Mouse (Mus musculus): ENCODE results near the gene Macrod2.

The Macrod2 gene

DNA sequence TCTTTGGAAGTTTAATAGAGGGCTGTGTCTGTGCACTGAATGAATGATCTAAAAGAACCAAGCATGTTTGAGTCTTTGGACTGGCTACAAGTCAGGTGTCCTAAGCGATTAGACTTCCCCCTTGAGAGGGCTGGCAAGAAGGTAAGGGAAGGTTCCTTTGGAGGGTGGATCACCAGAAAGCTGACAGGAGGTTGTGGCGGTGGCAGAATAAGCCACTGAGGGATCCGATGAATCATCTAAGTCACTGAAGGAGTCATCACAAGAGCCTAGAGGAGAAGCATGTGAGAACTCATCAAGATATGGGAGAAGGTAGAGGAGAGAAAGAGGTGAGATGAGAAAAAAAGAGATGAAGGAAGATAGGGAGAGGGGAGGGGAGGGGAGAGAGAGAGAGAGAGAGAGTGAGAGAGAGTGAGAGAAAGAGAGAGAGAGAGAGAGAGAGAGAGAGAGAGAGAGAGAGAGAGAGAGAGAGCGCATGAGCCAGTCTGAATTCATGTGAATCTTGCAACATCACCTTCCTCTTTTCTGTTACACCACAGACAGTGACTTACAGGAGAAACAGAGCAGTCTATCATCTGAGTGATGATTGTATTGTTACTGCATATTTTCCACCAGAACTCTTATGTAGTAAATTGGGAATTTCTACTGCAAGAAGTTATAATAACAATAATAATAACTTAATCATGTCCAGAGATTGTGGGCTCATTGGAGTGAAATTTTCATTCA is 398.9 kb downstream of the Macrod2 start:
- no peak for DNase-seq (ENCODE audit: low spot score)

DNA sequence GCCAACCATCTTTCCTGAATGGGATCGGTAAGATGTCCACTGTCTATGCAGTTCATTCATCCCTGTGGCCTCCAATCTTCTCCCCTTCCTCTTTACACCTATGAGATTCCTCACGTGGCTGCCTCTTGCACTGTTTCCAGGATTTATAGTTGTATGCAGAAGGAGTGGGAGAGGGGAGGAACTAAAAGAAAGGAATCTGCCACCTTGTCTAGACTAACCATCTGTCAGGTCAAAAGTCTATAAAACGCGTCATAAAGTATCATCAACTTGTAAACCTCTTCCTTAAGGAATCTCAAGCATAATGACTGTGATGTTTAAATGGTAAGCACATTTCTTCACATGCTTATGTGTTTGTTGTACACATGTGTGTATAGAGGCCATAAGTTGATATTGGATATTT is 416.6 kb downstream of the Macrod2 start:
- DNase-seq (ENCODE audit: low spot score), result no peak

DNA sequence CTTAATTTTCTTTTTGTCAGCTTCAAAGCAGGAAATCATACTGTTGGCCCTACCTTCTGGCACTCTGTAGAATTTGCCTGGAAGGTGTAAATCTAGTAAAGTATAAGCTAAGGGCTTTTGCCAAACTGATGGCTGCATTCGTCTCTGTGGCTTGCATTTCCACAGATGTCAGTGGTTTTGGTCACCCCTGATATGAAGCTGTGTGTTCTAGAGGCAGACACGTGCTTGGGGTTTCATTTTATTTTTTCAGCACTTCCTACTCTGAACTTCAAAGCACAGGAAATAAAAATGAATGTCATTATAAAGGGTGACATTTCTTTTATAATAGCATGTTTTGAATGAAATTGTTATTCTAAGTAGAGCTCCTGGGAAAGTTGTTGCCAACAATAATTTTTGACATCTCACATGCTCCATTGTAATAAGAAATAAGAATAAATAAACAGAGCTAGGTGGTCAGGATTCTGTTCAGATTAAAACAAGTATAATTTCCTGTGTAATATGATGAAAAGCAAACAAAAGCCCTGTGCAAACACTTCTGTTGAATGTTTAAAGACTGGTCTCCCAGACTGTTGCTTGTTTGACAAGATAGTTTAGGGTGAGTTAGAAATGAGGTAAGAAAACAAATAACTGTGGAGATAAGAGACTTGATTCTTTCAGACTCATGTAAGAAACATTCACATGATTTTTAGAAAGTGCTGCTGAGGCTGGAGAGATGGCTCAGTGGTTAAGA is 424.4 kb downstream of the Macrod2 start:
- no peak for DNase-seq (ENCODE audit: low spot score)

DNA sequence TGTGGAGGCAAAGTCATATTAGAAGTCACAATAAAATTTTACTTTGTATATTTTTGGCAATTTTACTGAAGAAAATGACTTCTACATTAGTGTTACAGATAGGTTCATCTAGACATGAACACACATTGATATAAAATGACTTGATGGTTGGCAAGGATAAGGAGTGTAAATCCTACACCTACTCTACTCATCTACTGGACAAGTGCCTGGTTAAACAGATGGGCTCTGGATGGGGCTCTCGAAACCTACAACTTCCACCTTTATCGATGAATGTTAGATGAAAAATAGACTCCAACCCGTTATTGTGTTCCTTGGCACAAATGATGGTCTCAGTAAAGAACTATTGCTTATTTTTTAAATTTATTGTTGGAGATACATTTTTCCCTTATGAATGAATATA is 427.3 kb downstream of the Macrod2 start:
- no peak for DNase-seq (ENCODE audit: low spot score)

DNA sequence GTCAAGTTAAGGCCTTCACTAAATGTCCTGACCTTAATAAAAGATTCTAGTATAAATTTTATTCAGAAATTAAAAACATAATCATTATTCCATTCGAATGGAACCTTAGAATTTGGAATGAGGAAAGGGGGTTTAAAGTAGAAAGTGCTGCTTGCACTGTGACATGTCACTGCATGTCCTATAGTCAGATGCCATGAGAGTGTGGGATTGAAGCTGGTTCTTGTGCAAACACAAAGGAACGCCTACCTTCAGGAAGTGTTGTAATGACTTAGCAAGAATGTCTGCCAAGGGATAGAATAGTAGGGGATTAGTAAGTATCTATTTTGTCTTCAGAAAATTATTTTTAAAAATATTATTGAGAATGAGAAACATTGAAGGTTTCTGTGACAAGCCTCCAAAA is 431.1 kb downstream of the Macrod2 start:
- DNase-seq (ENCODE audit: low spot score), result no peak

DNA sequence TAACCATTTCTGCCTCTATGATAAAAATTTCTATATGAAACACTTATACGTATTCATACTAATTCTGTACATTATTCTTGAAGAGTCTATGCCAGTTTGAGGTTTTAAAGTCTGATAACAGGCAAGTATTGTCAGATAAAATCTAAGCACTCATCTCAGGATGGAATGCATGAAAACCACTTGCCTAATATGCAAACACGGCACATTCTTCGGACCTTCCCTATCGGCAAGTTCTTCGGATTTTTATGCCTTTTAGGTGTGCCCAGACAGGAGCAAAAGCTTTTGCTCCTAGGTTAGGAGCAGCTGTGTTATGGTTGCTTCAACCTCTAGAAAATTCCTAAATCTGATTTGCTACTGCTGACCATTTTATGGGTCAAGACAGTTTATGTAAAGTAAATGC is 433.8 kb downstream of the Macrod2 start:
- no peak for DNase-seq (ENCODE audit: low spot score)

DNA sequence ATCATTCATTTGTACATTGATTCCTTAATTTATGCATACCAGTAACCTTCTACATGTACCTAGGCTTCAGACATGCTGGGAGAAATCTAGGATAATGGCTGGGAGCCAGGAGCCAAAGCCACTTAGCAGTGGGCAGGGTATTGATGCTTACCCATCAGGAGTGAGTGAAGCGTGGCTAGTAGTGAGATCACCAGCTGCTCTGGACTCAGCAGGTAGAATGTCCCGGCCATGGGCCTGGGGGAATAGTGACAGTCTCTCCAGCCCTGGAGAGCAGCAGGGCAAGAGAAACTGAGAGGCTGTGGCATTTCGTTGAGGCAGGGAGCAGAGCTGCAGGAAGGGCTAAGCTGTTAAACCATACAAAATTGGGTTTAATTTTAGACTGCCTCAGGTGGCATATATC is 435.0 kb downstream of the Macrod2 start:
- no peak for DNase-seq (ENCODE audit: low spot score)

DNA sequence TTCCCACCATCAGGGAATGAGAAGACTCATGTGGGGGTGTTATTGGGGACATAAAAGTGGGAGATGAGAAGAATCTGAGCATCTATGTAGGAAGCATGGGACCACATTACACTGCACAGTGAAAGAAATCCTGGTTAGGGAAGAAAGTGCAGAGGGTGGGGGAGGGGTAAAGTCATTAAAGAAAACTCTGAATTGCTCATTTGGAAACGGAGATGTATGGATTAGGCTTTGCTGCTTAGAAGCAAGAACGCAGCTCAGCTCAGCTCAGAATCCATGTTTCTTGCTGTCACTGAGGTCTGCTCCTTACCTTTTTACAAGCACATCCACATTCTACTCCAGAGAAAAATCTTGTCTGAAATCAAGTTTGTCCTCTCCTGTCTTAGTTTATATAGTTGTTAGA is 444.3 kb downstream of the Macrod2 start:
- DNase-seq (ENCODE audit: low spot score), result no peak

DNA sequence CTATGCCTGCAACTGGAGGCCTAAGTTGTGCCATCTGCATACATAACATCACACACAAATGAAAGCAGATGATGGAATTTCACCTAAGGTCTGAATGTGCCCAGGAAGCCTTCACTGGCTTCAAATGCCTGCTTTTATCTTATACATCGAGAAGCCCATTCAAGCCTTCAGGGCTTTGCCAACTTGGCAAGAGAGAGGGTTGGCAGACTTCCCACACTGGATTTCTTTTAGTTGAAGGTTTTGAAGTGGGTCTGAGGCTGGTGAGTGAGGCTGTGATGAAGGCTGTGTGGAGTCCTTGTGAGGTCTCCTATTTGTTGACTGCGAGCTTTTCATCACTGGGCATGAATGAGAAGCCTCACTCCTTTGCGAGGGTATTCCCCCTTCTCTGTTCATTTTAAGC is 444.8 kb downstream of the Macrod2 start:
- DNase-seq (ENCODE audit: low spot score), result no peak

DNA sequence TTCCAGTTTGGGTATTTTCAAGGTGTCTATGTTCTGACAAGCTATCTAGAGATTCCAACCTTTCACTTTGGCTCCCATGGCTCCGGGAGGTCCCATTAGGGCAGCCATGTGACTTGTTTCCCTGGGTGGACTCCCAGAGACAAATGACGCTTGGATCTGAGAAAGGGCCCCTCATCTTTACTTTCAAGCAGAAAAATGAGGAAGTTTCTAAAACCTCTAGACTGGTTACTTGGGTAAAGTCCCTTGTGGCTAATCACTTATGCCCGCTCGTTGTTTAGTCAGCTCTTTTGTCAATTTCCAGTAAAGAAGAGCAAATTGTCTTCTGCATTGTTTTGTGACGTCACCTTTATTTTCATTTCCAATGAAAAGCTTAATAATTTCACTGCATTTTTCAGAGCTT is 448.9 kb downstream of the Macrod2 start:
- DNase-seq (ENCODE audit: low spot score), result no peak

DNA sequence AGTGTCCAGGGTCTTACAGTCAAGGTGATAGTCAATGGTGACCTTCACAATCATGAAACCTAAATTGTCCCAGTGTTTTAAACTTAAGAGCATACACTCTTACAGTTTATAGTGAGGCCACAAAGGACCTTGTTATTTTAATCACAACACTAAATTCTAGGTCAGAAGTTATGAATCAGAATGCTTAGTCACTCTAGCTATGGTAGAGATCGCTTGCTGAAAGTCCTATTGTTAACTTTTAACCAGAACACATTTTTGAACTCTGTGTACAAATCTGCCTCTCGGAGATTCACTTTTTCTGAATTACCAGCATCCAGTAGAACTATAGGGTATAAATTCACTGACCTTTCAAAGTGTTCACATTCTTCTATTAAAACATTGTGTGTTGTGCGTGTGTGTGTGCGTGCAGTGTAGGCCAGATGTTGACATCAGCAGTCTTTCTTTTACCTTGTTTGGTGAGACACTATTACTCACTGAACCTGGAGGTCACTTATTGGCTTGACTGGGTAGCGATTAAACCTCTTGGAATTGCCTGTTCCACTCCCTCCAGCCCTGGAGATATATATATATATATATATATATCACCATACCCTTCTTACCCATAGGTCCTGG is 452.8 kb downstream of the Macrod2 start:
- DNase-seq (ENCODE audit: low spot score), result no peak

DNA sequence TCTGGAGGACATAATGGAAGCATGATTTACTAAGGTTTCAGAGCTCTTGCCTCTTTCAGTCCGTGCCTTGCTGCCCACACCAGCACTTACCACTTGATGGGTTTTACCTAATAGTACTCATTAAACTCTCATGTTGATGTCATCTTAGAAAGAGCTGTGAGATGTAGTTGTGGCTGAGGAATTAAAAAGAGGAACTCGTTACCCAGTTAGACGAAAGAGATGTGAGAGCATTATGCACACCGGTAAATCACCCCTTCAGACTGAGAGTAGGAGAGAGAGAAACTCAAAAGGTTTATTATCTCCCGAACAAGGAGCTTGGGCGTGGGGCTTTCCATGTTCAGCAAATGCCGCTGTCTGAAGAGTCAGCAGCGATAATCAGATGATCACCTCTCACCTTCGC is 458.4 kb downstream of the Macrod2 start:
- DNase-seq (ENCODE audit: low spot score), result no peak

DNA sequence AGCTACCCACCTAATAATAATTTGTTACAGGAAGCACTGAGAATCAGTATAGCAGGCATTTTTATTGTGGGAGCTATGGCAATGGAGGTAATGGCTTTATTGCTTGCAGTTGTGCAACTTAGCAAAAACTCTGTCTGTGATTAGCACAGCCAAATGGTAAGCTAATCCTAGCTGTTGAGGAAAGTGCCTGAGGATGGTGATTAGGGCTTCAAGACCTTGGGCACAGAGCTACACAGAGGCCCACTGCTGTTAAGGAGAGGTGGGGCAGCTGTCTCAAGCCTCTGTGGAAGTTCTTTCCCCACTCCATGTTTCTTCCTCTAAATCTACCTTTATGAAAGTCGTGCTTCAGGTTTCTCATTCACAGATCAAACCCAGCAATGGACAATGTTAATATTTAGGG is 466.2 kb downstream of the Macrod2 start:
- DNase-seq (ENCODE audit: low spot score), result no peak

DNA sequence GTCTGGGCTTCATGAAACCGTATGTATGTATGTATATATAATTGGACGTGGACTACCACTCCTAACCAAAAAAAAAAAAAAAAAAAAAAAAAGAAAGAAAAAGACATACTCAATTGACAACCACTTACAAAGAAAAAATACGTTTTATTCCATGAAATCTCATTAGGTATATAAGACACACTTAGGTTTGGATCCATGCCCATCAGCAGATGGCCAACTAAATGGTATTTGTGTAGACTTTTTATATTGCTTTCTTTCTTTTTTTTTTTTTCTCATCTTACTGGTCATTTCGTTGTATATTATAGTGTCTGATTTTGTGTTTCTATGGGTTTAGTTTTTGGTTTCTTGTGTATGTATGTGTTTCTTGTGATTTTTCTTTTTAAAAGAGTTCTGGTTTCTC is 467.6 kb downstream of the Macrod2 start:
- no peak for DNase-seq (ENCODE audit: low spot score)

DNA sequence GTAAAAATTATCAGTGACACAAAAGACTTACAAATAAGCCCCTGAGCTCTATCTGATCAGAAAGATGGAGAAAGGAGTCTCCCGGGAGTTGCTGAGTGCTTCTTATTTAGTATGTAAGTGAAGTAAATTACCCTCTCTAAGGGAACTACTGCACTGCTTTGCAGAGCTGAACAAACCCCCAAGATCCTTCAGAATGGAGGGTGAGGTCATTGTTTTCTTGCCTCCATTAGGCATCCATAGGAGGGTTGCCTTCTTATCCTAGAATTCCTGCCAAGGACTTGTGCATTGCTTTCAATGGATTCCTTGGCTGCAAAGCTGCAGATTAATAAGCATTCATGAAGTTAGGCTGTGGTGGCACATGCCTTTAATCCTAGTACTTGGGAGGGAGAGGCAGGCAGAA is 470.5 kb downstream of the Macrod2 start:
- no peak for DNase-seq (ENCODE audit: low spot score)

DNA sequence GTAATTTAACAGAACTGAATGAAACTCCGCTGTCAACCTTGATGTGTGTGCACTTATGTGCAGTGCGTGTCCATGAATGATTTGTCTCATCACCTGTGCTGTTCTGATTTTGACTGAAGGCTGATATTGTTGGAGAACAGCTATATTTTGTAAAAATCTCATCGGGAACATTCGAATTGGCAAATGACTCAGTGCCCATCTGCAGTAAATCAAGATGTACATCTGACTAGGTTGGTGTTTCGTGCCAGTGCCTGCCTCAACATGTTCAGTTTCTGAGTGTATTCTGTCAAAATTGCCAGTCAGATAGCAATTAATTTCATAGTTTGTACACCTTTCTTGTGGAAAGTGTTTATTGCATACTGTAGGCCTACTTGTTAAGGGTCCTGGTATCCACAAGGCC is 472.0 kb downstream of the Macrod2 start:
- DNase-seq (ENCODE audit: low spot score), result no peak

DNA sequence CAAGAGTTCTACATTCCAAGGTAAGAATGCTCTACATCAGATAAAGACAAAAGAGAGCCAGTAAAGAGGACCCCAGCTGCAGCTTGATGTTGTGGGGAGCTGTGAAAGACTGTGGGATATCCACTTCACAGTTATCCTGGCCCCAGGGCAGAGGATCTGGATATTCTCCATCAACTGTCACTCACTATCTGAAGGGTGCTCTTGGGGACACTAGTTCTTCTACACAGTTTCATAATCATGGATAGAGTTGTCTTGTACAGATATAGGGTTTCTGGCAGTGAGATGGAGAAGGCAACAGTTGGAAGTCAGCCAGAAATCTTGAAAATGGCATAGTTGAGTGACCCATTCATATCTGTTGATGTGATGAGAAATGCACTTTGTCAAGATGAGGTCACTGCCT is 490.1 kb downstream of the Macrod2 start:
- no peak for DNase-seq (ENCODE audit: low spot score)

DNA sequence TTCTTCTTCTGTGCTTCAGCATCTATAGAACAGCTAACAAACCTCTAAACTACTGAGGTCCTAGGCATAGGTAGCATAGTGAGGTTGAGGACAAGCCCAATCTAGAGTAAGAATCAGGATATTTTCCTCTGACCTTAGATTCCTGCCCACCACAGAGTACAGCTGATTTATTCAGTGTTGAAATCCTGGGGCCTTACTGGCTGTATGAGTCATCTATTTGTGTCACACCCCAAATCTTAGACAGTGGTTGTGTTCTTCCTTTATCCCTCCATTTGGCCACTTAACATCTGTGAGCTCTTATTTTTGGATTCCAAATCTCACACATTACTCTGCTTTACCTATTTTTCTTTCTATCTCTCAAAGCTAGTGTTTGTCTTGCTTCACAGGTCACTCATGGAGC is 495.6 kb downstream of the Macrod2 start:
- DNase-seq (ENCODE audit: low spot score), result no peak

DNA sequence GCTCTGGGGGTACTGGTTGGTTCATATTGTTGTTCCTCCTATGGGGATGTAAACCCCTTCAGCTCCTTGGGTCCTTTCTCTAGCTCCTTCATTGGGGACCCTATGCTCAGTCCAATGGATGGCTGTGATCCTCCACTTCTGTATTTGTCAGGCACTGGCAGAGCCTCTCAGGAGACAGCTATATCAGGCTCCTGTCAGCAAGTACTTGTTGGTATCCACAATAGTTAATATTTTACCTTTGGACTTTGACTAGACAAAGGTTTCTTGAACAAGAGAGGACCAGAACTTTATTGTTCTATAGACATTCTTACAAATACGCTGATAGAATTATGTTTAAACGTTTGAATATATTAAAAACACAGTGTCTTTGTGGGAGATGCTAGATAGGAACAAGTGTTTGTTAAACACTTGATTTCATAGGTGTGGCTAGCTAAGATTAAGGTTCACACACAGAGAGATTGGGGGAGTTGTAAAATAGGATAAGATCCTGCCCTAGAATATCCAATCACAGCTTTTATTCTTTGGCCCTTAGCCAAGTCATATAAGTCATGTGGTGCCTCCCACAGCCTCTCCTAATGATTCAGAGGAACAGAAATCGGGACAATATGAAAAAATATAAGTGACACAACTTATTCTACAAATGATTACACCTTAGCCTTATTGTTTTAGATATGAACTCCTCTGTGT is 501.4 kb downstream of the Macrod2 start:
- no peak for DNase-seq (ENCODE audit: low spot score)

DNA sequence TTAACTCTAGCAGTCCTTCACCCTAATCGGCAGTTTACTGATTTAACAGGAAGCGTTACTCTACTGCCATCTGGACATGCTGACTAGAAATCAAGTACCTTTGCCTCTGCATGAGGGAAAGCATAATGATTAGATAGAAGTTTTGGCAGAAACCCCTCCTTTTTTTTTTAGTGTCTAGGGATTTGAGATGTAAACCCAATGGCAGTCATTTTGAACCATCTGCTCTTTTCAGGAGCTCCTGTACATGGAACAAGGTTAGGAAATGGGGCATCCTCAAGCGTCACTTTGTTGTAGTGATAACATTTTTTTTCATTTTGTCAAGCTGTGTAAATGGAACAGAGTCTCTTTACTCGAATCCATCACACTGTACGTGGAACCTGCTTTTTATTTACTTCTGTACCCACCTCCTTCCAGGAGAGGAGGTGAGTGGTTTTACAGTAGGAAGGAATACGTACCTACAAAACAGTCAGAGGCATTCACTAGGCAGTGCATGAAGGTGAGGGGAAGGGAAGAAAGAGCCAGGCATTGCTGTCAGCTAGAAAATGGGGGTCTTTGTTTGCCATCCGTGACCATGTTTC is 503.4 kb downstream of the Macrod2 start:
- no peak for DNase-seq (ENCODE audit: low spot score)

DNA sequence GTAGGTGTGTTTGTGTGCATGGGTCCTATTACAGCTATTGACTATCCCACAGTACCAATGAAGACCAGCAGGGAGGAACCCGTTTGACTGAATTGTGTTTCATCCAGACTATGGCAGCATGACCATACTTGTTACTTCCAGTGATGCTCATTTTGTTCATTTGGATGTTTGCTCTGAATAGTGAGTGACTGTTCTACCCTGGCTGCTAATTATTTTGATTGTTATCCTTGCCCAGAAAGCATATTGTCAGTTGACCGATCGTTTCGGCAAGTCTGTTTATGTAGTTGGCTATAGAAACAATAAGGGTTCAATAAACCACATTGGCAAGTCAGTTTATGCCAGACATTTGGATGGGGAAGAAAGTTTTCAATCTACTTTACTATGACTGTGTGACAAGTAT is 510.2 kb downstream of the Macrod2 start:
- DNase-seq (ENCODE audit: low spot score), result no peak

DNA sequence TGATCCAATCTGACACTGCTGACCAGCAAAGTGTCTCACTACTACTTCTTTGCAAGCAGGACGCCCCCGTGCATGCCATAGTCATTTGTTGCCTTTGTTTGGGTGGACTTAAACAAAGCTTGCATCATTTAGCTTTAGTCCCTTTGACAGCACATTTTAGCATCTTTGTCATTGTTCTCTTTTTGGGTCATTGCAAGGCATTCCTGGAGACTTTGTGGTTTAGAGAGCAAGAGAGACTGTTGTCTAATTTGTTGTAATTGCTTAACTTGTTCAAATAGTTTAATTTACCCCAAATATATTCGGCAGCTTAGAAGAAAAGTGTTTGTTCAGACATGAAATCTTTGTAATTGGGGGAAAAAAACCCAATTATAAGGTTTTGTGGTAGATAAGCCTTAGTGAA is 511.0 kb downstream of the Macrod2 start:
- DNase-seq (ENCODE audit: low spot score), result no peak

DNA sequence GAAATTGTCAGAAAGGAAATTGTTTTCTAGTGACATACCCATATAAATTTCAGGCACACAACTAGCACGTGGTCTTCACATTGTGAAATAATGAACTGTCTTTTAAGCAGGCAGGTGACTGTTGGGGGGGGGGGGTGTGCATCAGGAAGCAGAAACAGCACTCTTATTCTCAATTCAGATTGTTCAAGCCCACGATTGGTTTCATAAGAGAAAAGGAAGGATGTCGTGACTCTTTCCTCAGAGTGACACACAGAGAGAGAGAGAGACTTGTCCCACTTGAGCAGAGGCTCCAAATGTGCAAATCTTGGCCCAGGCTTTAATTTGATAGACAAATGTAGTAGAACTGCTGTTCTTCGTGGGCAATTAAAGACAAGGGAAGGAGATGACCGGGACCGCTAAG is 516.4 kb downstream of the Macrod2 start:
- DNase-seq (ENCODE audit: low spot score), result no peak
